Mouse (Mus musculus) left cerebral cortex, adult 8-10 months (tissue): ENCODE measurements at regions not wholly inside any gene's neighbourhood (a gene's known extent, or its start where the extent isn't known, plus 50 kb on each side); places are given as distances from the start of the nearest gene placed in this dataset.
"Not testable (repeated sequence)": the region's sequence is repeated elsewhere in the genome, so short reads cannot be mapped to it uniquely, and the experiment has no call there.

Source experiments
- DNase-seq, 2 experiments: peaks; one replicate each; pipeline ENCODE4 v3.0.0; 2022; ENCODE audit warnings: low spot score in 2 of 2

DNA sequence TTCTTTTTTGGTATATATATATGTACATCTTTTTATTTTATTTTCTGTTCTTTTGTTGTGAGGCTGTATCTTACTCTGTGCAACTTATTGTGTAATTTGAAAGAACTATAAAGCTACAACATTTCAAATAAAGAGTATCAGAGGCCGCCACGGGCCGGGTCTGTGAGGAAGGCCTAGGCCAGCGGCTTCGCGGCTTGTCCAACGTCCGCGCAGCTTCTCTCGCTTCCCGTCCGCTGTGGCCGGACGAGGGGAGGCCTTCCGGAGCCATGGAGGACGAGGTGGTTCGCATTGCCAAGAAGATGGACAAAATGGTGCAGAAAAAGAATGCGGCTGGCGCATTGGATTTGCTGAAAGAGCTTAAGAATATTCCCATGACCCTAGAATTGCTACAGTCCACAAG is 167.4 kb downstream of the Kif21a start:
- not testable (repeated sequence) for DNase-seq

GRCm38 (mm10) chr15:90869452-90869851 is 180.3 kb downstream of the Kif21a start:
- DNase-seq: no peak

GRCm38 (mm10) chr15:90853763-90854162 is 174.5 kb upstream of the Cpne8 start:
- DNase-seq: not testable (repeated sequence)

DNA sequence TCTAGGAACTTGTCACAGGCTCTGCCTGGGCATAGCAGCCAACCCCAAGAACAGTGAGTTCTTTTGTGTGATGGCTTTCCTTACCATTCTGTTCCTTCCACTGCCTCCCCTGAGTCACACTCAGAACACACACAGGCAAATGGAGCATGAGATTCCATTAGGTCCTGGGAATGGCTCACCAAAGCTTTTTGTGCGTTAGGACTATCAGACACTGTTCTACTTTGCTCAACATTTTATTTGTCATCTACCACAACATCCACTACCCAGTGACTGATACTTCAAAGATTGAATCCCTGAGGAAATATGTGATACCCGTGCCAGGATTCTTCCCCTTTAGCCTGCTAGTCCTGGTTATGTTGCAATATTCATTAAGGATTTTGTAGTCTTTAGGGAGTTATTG is 172.8 kb upstream of the Cpne8 start:
- no peak for DNase-seq

- DNase-seq: no peak
Observed at GRCm38 (mm10) chr15:90841471-90841870, 162.2 kb upstream of the Cpne8 start.

GRCm38 (mm10) chr15:90835586-90835985 is 156.4 kb upstream of the Cpne8 start:
- DNase-seq: no peak

DNA sequence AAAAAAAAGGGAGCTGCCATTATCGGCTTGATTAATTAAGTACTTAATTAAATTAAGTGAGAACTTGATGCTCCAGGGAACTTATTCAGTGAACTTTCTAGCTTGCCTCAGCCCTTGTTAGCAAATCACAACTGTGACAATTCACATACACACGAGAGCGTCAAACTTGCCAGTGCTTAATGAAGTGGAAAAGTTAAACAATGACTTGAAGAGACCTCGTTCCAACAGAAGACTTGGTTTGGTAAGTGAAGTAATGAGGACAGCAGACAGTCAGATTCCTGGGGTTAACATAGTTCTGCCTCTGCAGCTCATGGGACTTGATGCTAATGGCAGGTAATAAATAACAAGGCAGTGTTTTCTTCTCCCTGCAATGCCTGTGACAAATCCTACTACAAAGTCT is 148.6 kb upstream of the Cpne8 start:
- DNase-seq: no peak

DNA sequence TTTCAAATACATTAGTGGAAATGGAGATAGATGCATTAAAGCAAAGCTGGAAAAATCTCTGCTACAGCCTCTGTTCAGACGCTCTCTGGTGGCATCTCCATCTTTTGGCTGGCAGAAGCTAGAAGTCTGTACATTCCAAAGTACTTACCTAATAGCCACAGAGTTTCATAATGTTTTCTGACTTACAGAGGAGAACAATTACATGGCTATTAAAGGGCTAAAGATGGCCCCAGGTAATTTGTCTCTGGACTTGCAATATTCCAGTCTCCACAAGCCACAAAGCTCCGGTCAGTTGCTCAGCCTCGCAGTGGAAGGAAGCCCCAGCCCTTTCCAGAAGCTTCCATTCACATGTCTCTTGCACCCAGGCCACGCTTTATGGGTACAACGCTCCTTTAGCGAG is 143.1 kb upstream of the Cpne8 start:
- no peak for DNase-seq

DNA sequence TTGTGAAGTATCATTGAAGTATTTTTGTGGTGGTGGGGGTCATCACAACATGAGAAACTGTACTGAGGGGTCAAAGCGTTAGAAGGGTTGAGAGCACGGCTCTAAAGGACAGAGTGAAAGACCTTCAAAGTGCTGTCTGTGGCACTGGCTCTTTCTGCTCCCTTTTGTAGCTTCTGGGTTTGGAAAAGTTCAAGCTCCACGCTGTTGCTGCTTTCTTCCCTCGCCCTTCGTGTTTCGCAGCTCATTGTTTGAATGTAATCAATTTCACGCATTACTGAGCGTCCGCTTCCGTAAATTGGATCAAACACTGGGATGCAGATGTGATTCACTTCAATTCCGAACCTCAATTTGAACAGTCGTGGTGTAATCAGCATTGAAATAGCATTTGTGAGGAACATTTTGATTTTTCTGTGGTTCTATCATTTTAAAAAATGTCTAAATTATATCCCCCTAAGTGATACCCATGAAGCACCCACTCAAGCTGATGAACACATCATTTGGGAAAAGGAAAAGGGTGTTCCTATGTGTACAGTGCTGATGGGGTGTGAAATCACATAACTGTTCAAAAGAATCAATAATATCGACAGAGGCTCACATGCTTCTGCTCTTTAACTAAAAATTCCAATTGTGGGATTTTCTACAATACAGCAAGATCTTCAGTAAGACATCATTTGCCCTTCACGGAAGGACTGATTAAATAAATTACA is 140.9 kb upstream of the Cpne8 start:
- DNase-seq: no peak

- peak in 1 of 2 experiments; percentile 64 for DNase-seq
Observed at GRCm38 (mm10) chr15:90818161-90818560, 138.9 kb upstream of the Cpne8 start.

- DNase-seq: no peak
Observed at GRCm38 (mm10) chr15:90813907-90814306, 134.7 kb upstream of the Cpne8 start.

DNA sequence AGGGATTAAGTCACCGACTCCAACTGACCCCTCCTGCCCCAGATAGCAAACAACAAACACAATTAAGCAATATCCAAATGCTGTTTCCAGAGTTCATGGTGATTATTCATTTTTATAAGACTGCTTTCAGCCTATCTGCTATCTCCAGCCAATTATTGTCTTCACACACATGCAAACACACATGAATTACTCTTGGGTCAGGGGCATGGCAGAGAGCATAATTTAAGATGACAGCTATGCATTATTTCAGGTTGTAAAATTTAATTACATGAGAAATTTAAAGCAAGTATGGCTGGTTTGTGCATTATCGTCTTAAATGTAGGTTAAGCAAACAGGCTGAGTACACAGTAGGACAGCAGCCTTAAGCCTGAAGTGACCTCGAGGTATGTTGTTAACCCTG is 131.1 kb upstream of the Cpne8 start:
- no peak for DNase-seq

DNA sequence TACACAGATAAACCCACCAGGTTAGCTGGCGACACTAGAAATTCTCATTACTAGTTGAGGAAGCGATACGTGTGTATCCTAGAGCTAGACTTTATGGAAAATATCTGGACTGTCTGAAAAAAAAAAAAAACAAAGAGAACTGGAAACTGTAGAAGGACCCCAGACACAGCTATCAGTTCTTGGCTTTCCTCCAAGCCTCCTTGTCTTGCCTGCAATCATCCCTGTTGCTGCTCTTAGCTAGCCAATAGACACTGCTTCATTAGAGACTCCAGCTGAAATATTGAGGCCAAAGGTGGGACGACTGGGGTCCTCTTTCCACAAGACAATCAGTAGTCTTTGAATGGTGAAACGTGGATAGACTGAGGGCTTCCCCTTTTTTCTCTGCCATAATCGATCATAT is 129.0 kb upstream of the Cpne8 start:
- DNase-seq: no peak

DNA sequence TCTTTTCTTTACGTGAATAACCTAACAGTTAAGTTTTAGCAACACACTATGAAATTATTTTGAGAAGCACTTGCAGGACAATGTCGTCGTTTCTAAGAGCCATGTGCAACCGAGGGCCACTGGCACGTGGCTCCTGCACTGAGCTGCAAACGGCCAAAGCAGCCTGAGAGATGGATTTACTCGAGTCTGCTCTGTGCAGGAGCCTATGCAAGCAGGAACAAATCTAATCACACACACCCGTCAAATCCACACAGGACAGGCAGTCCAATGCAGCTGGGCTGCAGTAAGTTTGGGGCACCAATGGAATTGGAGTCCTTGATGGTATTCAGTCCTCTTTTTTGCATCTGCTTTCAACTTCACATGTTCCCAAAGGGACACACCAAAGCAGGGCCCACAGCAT is 118.8 kb upstream of the Cpne8 start:
- DNase-seq: no peak

DNA sequence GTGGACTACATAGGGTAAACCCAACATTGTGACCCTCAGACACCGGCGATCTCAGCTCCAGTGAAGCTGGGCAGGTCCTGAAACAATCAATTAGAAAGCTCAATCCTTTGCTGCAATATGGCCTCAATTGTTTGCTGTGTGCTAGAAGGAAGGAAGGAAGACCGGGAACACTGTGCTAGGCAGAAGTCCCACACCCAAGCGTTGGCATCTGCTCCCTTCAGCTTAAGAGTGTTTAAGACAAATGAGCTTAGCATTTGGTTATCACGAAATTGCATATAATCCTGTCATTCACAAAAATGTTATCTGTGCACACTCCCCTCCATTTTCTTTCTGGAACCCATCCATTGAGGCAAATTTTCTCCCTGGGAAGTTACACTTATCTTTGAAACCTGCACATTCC is 110.7 kb upstream of the Cpne8 start:
- DNase-seq: no peak

DNA sequence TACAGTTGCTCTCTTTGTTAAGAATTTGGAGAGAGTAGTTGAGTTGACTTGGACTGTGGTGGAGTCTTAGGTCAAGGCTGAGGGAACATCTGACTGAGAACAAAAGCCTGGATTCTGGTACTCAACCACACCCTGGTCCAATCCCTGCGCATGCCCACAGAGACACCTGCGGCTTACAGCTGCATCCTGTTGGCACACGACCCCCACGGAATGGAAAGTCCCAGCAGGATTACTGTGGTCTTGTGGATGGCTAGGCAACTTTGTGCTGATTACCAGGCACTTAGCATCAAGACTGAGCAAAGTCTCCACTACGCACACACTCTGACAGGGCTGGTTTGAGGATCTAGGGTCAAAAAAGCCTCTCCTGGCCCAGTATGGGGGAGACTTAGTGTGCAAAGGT is 105.5 kb upstream of the Cpne8 start:
- no peak for DNase-seq

- DNase-seq: no peak
Observed at GRCm38 (mm10) chr15:90767521-90767920, 88.3 kb upstream of the Cpne8 start.

- DNase-seq: not testable (repeated sequence)
Observed at GRCm38 (mm10) chr15:90764501-90764900, 85.3 kb upstream of the Cpne8 start.

GRCm38 (mm10) chr15:90733891-90734290 is 54.7 kb upstream of the Cpne8 start:
- no peak for DNase-seq
